In the genomic region with DNA sequence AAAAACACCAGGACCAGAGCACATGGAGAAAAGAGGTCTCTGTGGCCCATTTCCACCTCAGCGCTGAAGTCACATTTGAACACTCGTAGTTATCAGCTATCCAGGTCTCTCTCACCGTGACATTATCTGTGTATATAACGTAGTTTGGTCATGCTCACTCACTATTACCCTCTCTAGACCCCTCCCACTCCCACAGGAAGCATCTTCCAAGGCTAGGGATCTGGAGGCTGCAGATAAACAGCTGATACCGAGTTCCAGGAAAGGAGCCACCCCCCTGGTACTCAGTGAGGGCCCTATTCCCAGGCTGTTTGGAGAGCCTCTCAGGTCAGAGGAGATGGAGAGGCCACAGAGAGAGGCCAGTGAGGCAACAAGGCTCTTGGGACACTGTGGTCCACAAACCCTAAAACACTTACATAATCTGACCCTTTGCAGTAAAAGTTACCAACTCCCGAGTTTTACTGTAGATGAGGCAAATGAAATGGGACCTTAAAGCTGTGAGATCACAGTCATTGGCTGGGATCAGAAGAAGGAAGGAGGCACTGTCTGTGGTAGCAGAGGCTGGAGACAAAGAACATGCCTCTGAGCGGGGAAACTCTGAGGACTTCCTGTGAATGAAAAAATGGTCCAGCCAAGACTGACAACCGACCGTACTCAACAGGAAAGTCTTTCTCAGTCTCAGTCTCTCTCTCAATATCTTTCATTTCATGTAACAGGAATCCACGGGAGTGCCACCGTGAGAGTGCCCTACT, we compare ENCODE assay signal across 13 mouse cellular contexts. TPM values are rescaled to one million over a fixed set of nuclear protein-coding genes. Genes with fewer than 3 reads are reported as not detected.
A peak's percentile ranks its signal among the peaks of the same experiment; 100 is the strongest.
DNase-seq lines count a peak whose midpoint lies in the region; ATAC-seq and TF ChIP-seq lines count a peak whose summit lies in the region.
"Had no signal": no experiment of that assay in that cellular context is flagged by ENCODE, and none has a peak within 500 bp of the region (broad histone marks: within the 10 kb centered on the region; RNA-seq: fewer than 3 reads in every experiment).

No protein-coding gene starts in this region.

- H3K4me3 ChIP-seq in erythroblast, embryonic 14.5 days (replicated peaks) = peak overlapping the region; percentile 67
- no peak overlapping the region for H3K4me3 ChIP-seq in midbrain, postnatal 0 days (ENCODE audit: low read depth, low read length)
- no peak overlapping the region for H3K4me3 ChIP-seq in midbrain, embryonic 13.5 days (replicated peaks)

- peak overlapping the region; percentile 97 for H3K27ac ChIP-seq in midbrain, postnatal 0 days (ENCODE audit: low read depth, low read length)
- no peak overlapping the region for H3K27ac ChIP-seq in midbrain, embryonic 13.5 days
- H3K27ac ChIP-seq: macrophage had no signal

- no peaks in the 10 kb centered on the region for H3K36me3 ChIP-seq in erythroblast, embryonic 14.5 days (ENCODE audit: control insufficient read depth)
- H3K36me3 ChIP-seq in midbrain, postnatal 0 days (ENCODE audit: insufficient read depth, low read length) = no peaks in the 10 kb centered on the region
- no peaks in the 10 kb centered on the region for H3K36me3 ChIP-seq in midbrain, embryonic 13.5 days

- 79% methylated on average over 11 of the region's 11 CpGs for WGBS in midbrain, postnatal 0 days
- 78% methylated on average over 11 of the region's 11 CpGs for WGBS in midbrain, embryonic 13.5 days

- H3K4me1 ChIP-seq in erythroblast, embryonic 14.5 days (ENCODE audit: control insufficient read depth) = peaks cover 79% of the 10 kb centered on the region
- peaks cover 3% of the 10 kb centered on the region; the same call in 1 of the 2 replicates for H3K4me1 ChIP-seq in midbrain, postnatal 0 days (ENCODE audit: insufficient read depth, low read length)
- peaks cover 21% of the 10 kb centered on the region for H3K4me1 ChIP-seq in midbrain, embryonic 13.5 days (replicated peaks)

- H3K4me2 ChIP-seq in midbrain, postnatal 0 days (ENCODE audit: low read depth, low read length, poor library complexity, severe bottlenecking) = no peak overlapping the region
- H3K4me2 ChIP-seq in midbrain, embryonic 13.5 days (replicated peaks) = no peak overlapping the region

- H3K9me3 ChIP-seq in erythroblast, embryonic 14.5 days (ENCODE audit: control insufficient read depth, low read length) = no peaks in the 10 kb centered on the region
- no peaks in the 10 kb centered on the region for H3K9me3 ChIP-seq in midbrain, postnatal 0 days (ENCODE audit: low read length)
- no peaks in the 10 kb centered on the region for H3K9me3 ChIP-seq in midbrain, embryonic 13.5 days

- no peak for DNase-seq in midbrain, postnatal 0 days (ENCODE audit: low spot score)
- peak; percentile 51 for DNase-seq in induced T-regulatory cell, adult 2 months (ENCODE audit: low read depth)
- peak; percentile 54 for DNase-seq in naive thymus-derived CD4-positive, alpha-beta T cell, adult 2 months (ENCODE audit: low read depth)
- no peak for DNase-seq in thymus, postnatal 4 days
- DNase-seq in layer of hippocampus, adult 8-10 months (ENCODE audit: low spot score in 2 of 2) = no peak
- DNase-seq: adrenal gland, adult 8-10 months had no signal

- no peak for ATAC-seq in erythroblast, adult 5-6 weeks (replicated peaks; ENCODE audit: low FRiP score, poor library complexity, severe bottlenecking)
- no peak for ATAC-seq in midbrain, postnatal 0 days (ENCODE audit: low FRiP score)
- ATAC-seq in midbrain, embryonic 13.5 days = no peak

- TF ChIP-seq CTCF in midbrain, postnatal 0 days (IDR thresholded peaks at IDR 0.05) = no peak

- no peak overlapping the region for H3K9ac ChIP-seq in midbrain, postnatal 0 days (replicated peaks; ENCODE audit: low read length, poor library complexity, severe bottlenecking)
- no peak overlapping the region for H3K9ac ChIP-seq in midbrain, embryonic 13.5 days (replicated peaks)

- peaks cover 12% of the 10 kb centered on the region; the same call in 1 of the 2 replicates for H3K27me3 ChIP-seq in erythroblast, embryonic 14.5 days (ENCODE audit: control insufficient read depth)
- no peaks in the 10 kb centered on the region for H3K27me3 ChIP-seq in midbrain, postnatal 0 days (ENCODE audit: insufficient read depth, low read length)
- H3K27me3 ChIP-seq in midbrain, embryonic 13.5 days = peaks cover 11% of the 10 kb centered on the region

RNA-seq across cellular contexts. Expression of a gene that starts 38.3 kb away (rescaled TPM):
- polyA plus RNA-seq in erythroblast, embryonic 14.5 days (2012) = 0.48 and 0.56 TPM in 2 replicates
- 7.5 and 15.7 TPM in 2 replicates for total RNA-seq in erythroblast, adult 5-6 weeks (2015; ENCODE audit: low replicate concordance)
- total RNA-seq in erythroblast, adult 5-6 weeks (2017; ENCODE audit: low replicate concordance) = 19.1 and 19.4 TPM in 2 replicates
- 96.0 and 129 TPM in 2 replicates for total RNA-seq in midbrain, postnatal 0 days (2014; rRNA removed)
- polyA plus RNA-seq in midbrain, postnatal 0 days (2015; fragmentation: Nextera tagmentation; extraction: Ambion mirVana) = 48.4 and 50.1 TPM in 2 replicates
- polyA plus RNA-seq in midbrain, embryonic 13.5 days (2015; fragmentation: Nextera tagmentation; extraction: Ambion mirVana) = 15.9 TPM in 2 replicates
- total RNA-seq in layer of hippocampus, adult 8-10 months (2022) = 100 to 1,000 TPM in 2 of 4 experiments, 10 to 100 TPM in 2; 89.0 to 124 (median 100) TPM

RNA-seq across cellular contexts. Expression of a gene that starts 55.8 kb away (rescaled TPM):
- 0.06 TPM in 1 of 2 replicates, not detected in the other for polyA plus RNA-seq in erythroblast, embryonic 14.5 days (2012)
- total RNA-seq in erythroblast, adult 5-6 weeks (2015; ENCODE audit: low replicate concordance) = not detected in 2 replicates
- not detected in 2 replicates for total RNA-seq in erythroblast, adult 5-6 weeks (2017; ENCODE audit: low replicate concordance)
- total RNA-seq in midbrain, postnatal 0 days (2014; rRNA removed) = 0.09 and 0.16 TPM in 2 replicates
- 0.07 and 0.10 TPM in 2 replicates for polyA plus RNA-seq in midbrain, postnatal 0 days (2015; fragmentation: Nextera tagmentation; extraction: Ambion mirVana)
- 0.09 and 0.28 TPM in 2 replicates for polyA plus RNA-seq in midbrain, embryonic 13.5 days (2015; fragmentation: Nextera tagmentation; extraction: Ambion mirVana)
- total RNA-seq in layer of hippocampus, adult 8-10 months (2022) = under 1 TPM in 1 of 4 experiments, not detected in 3; 0.18 TPM
- total RNA-seq: adrenal gland, adult 8-10 months; heart, adult 8-10 months; left cerebral cortex, postnatal 14 days had no signal
- polyA plus RNA-seq: kidney, embryonic 14.5 days; macrophage had no signal

RNA-seq across cellular contexts. Expression of a gene that starts 56.6 kb away (rescaled TPM):
- 0.56 and 0.83 TPM in 2 replicates for polyA plus RNA-seq in erythroblast, embryonic 14.5 days (2012)
- total RNA-seq in erythroblast, adult 5-6 weeks (2015; ENCODE audit: low replicate concordance) = 1.3 and 11.5 TPM in 2 replicates
- 0.70 and 4.4 TPM in 2 replicates for total RNA-seq in erythroblast, adult 5-6 weeks (2017; ENCODE audit: low replicate concordance)
- total RNA-seq in midbrain, postnatal 0 days (2014; rRNA removed) = 24.4 and 27.2 TPM in 2 replicates
- polyA plus RNA-seq in midbrain, postnatal 0 days (2015; fragmentation: Nextera tagmentation; extraction: Ambion mirVana) = 8.6 and 8.8 TPM in 2 replicates
- polyA plus RNA-seq in midbrain, embryonic 13.5 days (2015; fragmentation: Nextera tagmentation; extraction: Ambion mirVana) = 4.9 and 6.2 TPM in 2 replicates
- total RNA-seq in layer of hippocampus, adult 8-10 months (2022) = 10 to 100 TPM; 26.8 to 29.2 (median 27.8) TPM

Comparison
In these comparisons a context has a peak if more than half of its experiments do, and no peak if none do; other contexts are left out.
1. DNase-seq: peak in induced T-regulatory cell, adult 2 months (single experiment) and naive thymus-derived CD4-positive, alpha-beta T cell, adult 2 months (single experiment); none in midbrain, postnatal 0 days (single experiment), thymus, postnatal 4 days (single experiment) and layer of hippocampus, adult 8-10 months (0 of 2).